Mouse (Mus musculus): ENCODE results near the gene Pelo.

- TF ChIP-seq CTCF (IDR thresholded peaks at IDR 0.05; ENCODE audit: low read depth) (no peak), EP300 (optimal IDR thresholded peaks at IDR 0.05) (no peak)
Measured at GRCm38 (mm10) chr13:115054783-115055182, 35.2 kb downstream of the Pelo start.

Data from stomach, postnatal 0 days (tissue).